Comparison of ENCODE assay signal across 10 mouse cellular contexts in the genomic region with DNA sequence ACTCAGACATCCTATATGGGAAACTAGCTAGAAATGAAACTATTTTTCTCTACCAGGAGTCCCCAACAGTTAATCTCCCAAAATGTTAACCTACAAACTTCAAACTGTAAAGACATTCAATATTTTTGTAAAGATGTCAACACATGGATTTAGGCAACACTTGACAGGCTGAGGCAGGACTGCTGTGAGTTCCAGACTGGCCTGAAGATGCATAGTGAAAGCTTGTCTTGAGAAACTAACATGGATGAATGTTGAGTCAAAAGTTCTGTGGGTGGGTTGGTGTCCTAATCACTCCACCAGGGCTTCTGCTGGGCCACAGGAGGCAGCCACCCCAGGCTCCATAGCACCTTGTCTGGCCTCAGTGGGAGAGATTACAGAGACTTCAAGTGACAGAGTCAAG. TPM values are rescaled to one million over a fixed set of nuclear protein-coding genes. Genes with fewer than 3 reads are reported as not detected.
DNase-seq lines count a peak whose midpoint lies in the region; ATAC-seq lines count a peak whose summit lies in the region.
"Had no signal": no experiment of that assay in that cellular context is flagged by ENCODE, and none has a peak within 500 bp of the region (broad histone marks: within the 10 kb centered on the region; RNA-seq: fewer than 3 reads in every experiment).

No protein-coding gene starts in this region.

- H3K4me3 ChIP-seq in limb, embryonic 12.5 days (replicated peaks): peak overlapping the region; percentile 84; the same call in 1 of the 2 replicates
- H3K4me3 ChIP-seq in limb, embryonic 10.5 days: no peak overlapping the region
- no peak overlapping the region for H3K4me3 ChIP-seq in embryonic facial prominence, embryonic 12.5 days
- peak overlapping the region; percentile 67 for H3K4me3 ChIP-seq in hindbrain, embryonic 13.5 days
- peak overlapping the region; percentile 96; the same call in 1 of the 2 replicates for H3K4me3 ChIP-seq in midbrain, embryonic 10.5 days

- H3K4me2 ChIP-seq in limb, embryonic 12.5 days: peak overlapping the region; percentile 78
- peak overlapping the region; percentile 60 for H3K4me2 ChIP-seq in embryonic facial prominence, embryonic 12.5 days (replicated peaks)
- peak overlapping the region; percentile 80 for H3K4me2 ChIP-seq in hindbrain, embryonic 13.5 days

- no peaks in the 10 kb centered on the region for H3K27me3 ChIP-seq in limb, embryonic 12.5 days
- H3K27me3 ChIP-seq in limb, embryonic 10.5 days (ENCODE audit: low read depth, poor library complexity, severe bottlenecking): no peaks in the 10 kb centered on the region
- H3K27me3 ChIP-seq in embryonic facial prominence, embryonic 12.5 days: no peaks in the 10 kb centered on the region
- no peaks in the 10 kb centered on the region for H3K27me3 ChIP-seq in hindbrain, embryonic 13.5 days
- H3K27me3 ChIP-seq in midbrain, embryonic 10.5 days (ENCODE audit: low read depth, poor library complexity, severe bottlenecking): no peaks in the 10 kb centered on the region

- peaks cover 21% of the 10 kb centered on the region for H3K4me1 ChIP-seq in limb, embryonic 12.5 days (replicated peaks)
- peaks cover 24% of the 10 kb centered on the region for H3K4me1 ChIP-seq in limb, embryonic 10.5 days
- peaks cover 11% of the 10 kb centered on the region for H3K4me1 ChIP-seq in embryonic facial prominence, embryonic 12.5 days
- peaks cover 28% of the 10 kb centered on the region for H3K4me1 ChIP-seq in hindbrain, embryonic 13.5 days (replicated peaks)
- peaks cover 27% of the 10 kb centered on the region for H3K4me1 ChIP-seq in midbrain, embryonic 10.5 days

- peaks cover 4% of the 10 kb centered on the region for H3K36me3 ChIP-seq in limb, embryonic 12.5 days
- peaks cover 19% of the 10 kb centered on the region for H3K36me3 ChIP-seq in limb, embryonic 10.5 days
- H3K36me3 ChIP-seq in embryonic facial prominence, embryonic 12.5 days: peaks cover 7% of the 10 kb centered on the region; the same call in 1 of the 2 replicates
- no peaks in the 10 kb centered on the region for H3K36me3 ChIP-seq in hindbrain, embryonic 13.5 days
- H3K36me3 ChIP-seq in midbrain, embryonic 10.5 days: peaks cover 8% of the 10 kb centered on the region

- no peak overlapping the region for H3K27ac ChIP-seq in limb, embryonic 12.5 days
- H3K27ac ChIP-seq in limb, embryonic 10.5 days: no peak overlapping the region
- no peak overlapping the region for H3K27ac ChIP-seq in embryonic facial prominence, embryonic 12.5 days
- no peak overlapping the region for H3K27ac ChIP-seq in hindbrain, embryonic 13.5 days
- no peak overlapping the region for H3K27ac ChIP-seq in midbrain, embryonic 10.5 days (replicated peaks)

- 0 out of 2 replicates have a peak overlapping the region, but pooled peaks have one; percentile 8 for H3K9ac ChIP-seq in limb, embryonic 12.5 days (replicated peaks)
- no peak overlapping the region for H3K9ac ChIP-seq in embryonic facial prominence, embryonic 12.5 days
- H3K9ac ChIP-seq in hindbrain, embryonic 13.5 days: peak overlapping the region; percentile 84; the same call in 1 of the 2 replicates

- H3K9me3 ChIP-seq in limb, embryonic 12.5 days: no peaks in the 10 kb centered on the region
- H3K9me3 ChIP-seq in limb, embryonic 10.5 days (replicated peaks): no peaks in the 10 kb centered on the region
- no peaks in the 10 kb centered on the region for H3K9me3 ChIP-seq in embryonic facial prominence, embryonic 12.5 days
- no peaks in the 10 kb centered on the region for H3K9me3 ChIP-seq in hindbrain, embryonic 13.5 days
- H3K9me3 ChIP-seq in midbrain, embryonic 10.5 days (replicated peaks): no peaks in the 10 kb centered on the region

- ATAC-seq in limb, embryonic 12.5 days (ENCODE audit: insufficient number of reproducible peaks, insufficient read depth, low FRiP score, low TSS enrichment, low read depth): no peak
- no peak for ATAC-seq in embryonic facial prominence, embryonic 12.5 days (ENCODE audit: insufficient number of reproducible peaks, insufficient read depth, low FRiP score, low TSS enrichment)
- ATAC-seq in hindbrain, embryonic 13.5 days (ENCODE audit: low FRiP score): no peak

- no peak for DNase-seq in limb, embryonic 10.5 days (ENCODE audit: low spot score)
- no peak for DNase-seq in midbrain, embryonic 10.5 days (ENCODE audit: low spot score)
- no peak for DNase-seq in adrenal gland, postnatal 4 days (ENCODE audit: low spot score in 2 of 2)
- DNase-seq in urinary bladder, postnatal 10 days (ENCODE audit: low spot score): no peak
- DNase-seq in ovary, postnatal 14 days (ENCODE audit: low spot score): no peak
- DNase-seq: heart, postnatal 36 days; lung, adult 18-20 months had no signal

RNA-seq across cellular contexts. Expression of gene Cbl, which starts 2.2 kb away (rescaled TPM):
- polyA plus RNA-seq in limb, embryonic 12.5 days (2016; fragmentation: Nextera tagmentation; extraction: Ambion mirVana): 18.4 and 18.7 TPM in 2 replicates
- 19.6 and 23.9 TPM in 2 replicates for polyA plus RNA-seq in limb, embryonic 10.5 days (2016; fragmentation: Nextera tagmentation; extraction: Ambion mirVana)
- polyA plus RNA-seq in embryonic facial prominence, embryonic 12.5 days (2016; fragmentation: Nextera tagmentation; extraction: Ambion mirVana): 19.6 and 20.3 TPM in 2 replicates
- 21.5 and 24.4 TPM in 2 replicates for polyA plus RNA-seq in hindbrain, embryonic 13.5 days (2015; fragmentation: Nextera tagmentation; extraction: Ambion mirVana)
- polyA plus RNA-seq in midbrain, embryonic 10.5 days (2016; fragmentation: Nextera tagmentation; extraction: Ambion mirVana): 21.7 and 25.5 TPM in 2 replicates
- total RNA-seq in adrenal gland, postnatal 4 days (2021): 10 to 100 TPM; 34.9 to 41.3 TPM

RNA-seq across cellular contexts. Expression of gene Ccdc153, which starts 8.9 kb away (rescaled TPM):
- polyA plus RNA-seq in limb, embryonic 12.5 days (2016; fragmentation: Nextera tagmentation; extraction: Ambion mirVana): not detected in 2 replicates
- not detected in 2 replicates for polyA plus RNA-seq in limb, embryonic 10.5 days (2016; fragmentation: Nextera tagmentation; extraction: Ambion mirVana)
- not detected in 2 replicates for polyA plus RNA-seq in embryonic facial prominence, embryonic 12.5 days (2016; fragmentation: Nextera tagmentation; extraction: Ambion mirVana)
- not detected in 2 replicates for polyA plus RNA-seq in hindbrain, embryonic 13.5 days (2015; fragmentation: Nextera tagmentation; extraction: Ambion mirVana)
- not detected in 2 replicates for polyA plus RNA-seq in midbrain, embryonic 10.5 days (2016; fragmentation: Nextera tagmentation; extraction: Ambion mirVana)
- 1 to 10 TPM; 3.4 to 4.6 TPM for total RNA-seq in adrenal gland, postnatal 4 days (2021)
- total RNA-seq: heart, postnatal 36 days had no signal

RNA-seq across cellular contexts. Expression of gene Pdzd3, which starts 19.7 kb away (rescaled TPM):
- polyA plus RNA-seq in limb, embryonic 12.5 days (2016; fragmentation: Nextera tagmentation; extraction: Ambion mirVana): not detected in 2 replicates
- 0.13 TPM in 1 of 2 replicates, not detected in the other for polyA plus RNA-seq in limb, embryonic 10.5 days (2016; fragmentation: Nextera tagmentation; extraction: Ambion mirVana)
- polyA plus RNA-seq in embryonic facial prominence, embryonic 12.5 days (2016; fragmentation: Nextera tagmentation; extraction: Ambion mirVana): 0.12 TPM in 1 of 2 replicates, not detected in the other
- 0.17 and 0.48 TPM in 2 replicates for polyA plus RNA-seq in hindbrain, embryonic 13.5 days (2015; fragmentation: Nextera tagmentation; extraction: Ambion mirVana)
- polyA plus RNA-seq in midbrain, embryonic 10.5 days (2016; fragmentation: Nextera tagmentation; extraction: Ambion mirVana): 0.06 TPM in 1 of 2 replicates, not detected in the other
- total RNA-seq in adrenal gland, postnatal 4 days (2021): 1 to 10 TPM in 1 of 2 experiments, under 1 TPM in 1; 0.82 to 2.9 TPM

RNA-seq across cellular contexts. Expression of gene Nlrx1, which starts 36.8 kb away (rescaled TPM):
- polyA plus RNA-seq in limb, embryonic 12.5 days (2016; fragmentation: Nextera tagmentation; extraction: Ambion mirVana): 5.3 and 6.7 TPM in 2 replicates
- polyA plus RNA-seq in limb, embryonic 10.5 days (2016; fragmentation: Nextera tagmentation; extraction: Ambion mirVana): 2.1 and 3.3 TPM in 2 replicates
- polyA plus RNA-seq in embryonic facial prominence, embryonic 12.5 days (2016; fragmentation: Nextera tagmentation; extraction: Ambion mirVana): 6.2 and 7.1 TPM in 2 replicates
- 4.4 TPM in 2 replicates for polyA plus RNA-seq in hindbrain, embryonic 13.5 days (2015; fragmentation: Nextera tagmentation; extraction: Ambion mirVana)
- polyA plus RNA-seq in midbrain, embryonic 10.5 days (2016; fragmentation: Nextera tagmentation; extraction: Ambion mirVana): 2.6 and 2.9 TPM in 2 replicates
- 10 to 100 TPM; 31.8 to 35.5 TPM for total RNA-seq in adrenal gland, postnatal 4 days (2021)

RNA-seq across cellular contexts. Expression of gene Abcg4, which starts 56.8 kb away (rescaled TPM):
- polyA plus RNA-seq in limb, embryonic 12.5 days (2016; fragmentation: Nextera tagmentation; extraction: Ambion mirVana): 7.0 and 7.7 TPM in 2 replicates
- polyA plus RNA-seq in limb, embryonic 10.5 days (2016; fragmentation: Nextera tagmentation; extraction: Ambion mirVana): 1.9 and 4.6 TPM in 2 replicates
- 5.9 and 6.4 TPM in 2 replicates for polyA plus RNA-seq in embryonic facial prominence, embryonic 12.5 days (2016; fragmentation: Nextera tagmentation; extraction: Ambion mirVana)
- polyA plus RNA-seq in hindbrain, embryonic 13.5 days (2015; fragmentation: Nextera tagmentation; extraction: Ambion mirVana): 18.0 and 20.1 TPM in 2 replicates
- polyA plus RNA-seq in midbrain, embryonic 10.5 days (2016; fragmentation: Nextera tagmentation; extraction: Ambion mirVana): 6.4 and 8.6 TPM in 2 replicates
- 10 to 100 TPM; 38.1 to 57.0 TPM for total RNA-seq in adrenal gland, postnatal 4 days (2021)

Comparison
In these comparisons a context has a peak if more than half of its experiments do, and no peak if none do; other contexts are left out.
1. H3K4me3 ChIP-seq: peak in limb, embryonic 12.5 days (single experiment), hindbrain, embryonic 13.5 days (single experiment) and midbrain, embryonic 10.5 days (single experiment); none in limb, embryonic 10.5 days (single experiment) and embryonic facial prominence, embryonic 12.5 days (single experiment).
2. Peak in every context shown above with its lines, with median percentiles within 50 percentile points of each other: H3K4me2 ChIP-seq.